Mouse (Mus musculus) Patski (cell line): ENCODE results near the gene Eng. TPM values are rescaled to one million over a fixed set of nuclear protein-coding genes. Genes with fewer than 3 reads are reported as not detected.

Experiments
- ATAC-seq: fragments of 100-300 bp; one replicate; pipeline ENCODE4 v1.8.0; 2021
- CTCF ChIA-PET: fragments of 350-600 bp; sonication (Branson Sonifier 250); formaldehyde crosslinking; loops from one replicate; lab custom pipeline; 2022; ENCODE audit warnings: inconsistent platforms; lab: Charles Lee
- POLR2A ChIA-PET: fragments of 350-600 bp; sonication (Branson Sonifier 250); formaldehyde crosslinking; loops from one replicate; lab custom pipeline; 2022; ENCODE audit warnings: antibody characterized with exemption, inconsistent platforms; lab: Charles Lee
- DNase-seq: peaks from one replicate; pipeline ENCODE4 v3.0.0-alpha.2; 2011; ENCODE audit warnings: low read depth, low spot score
- H3K27me3 ChIP-seq: fragments of 371-371 bp; one replicate; pipeline ENCODE4 v1.5.1; 2021
- CTCF ChIP-seq: fragments of 100-300 bp; IDR thresholded peaks from one replicate; pipeline ENCODE4 v1.5.1; 2021
- in situ Hi-C: fragments of 300-500 bp; cut with MboI; formaldehyde crosslinking; loops from 3 replicates; pipeline ENCODE4 v1.11.1; 2018; ENCODE audit warnings: low pct_unique_long_range_greater_than_20kb, mixed read lengths
- polyA plus RNA-seq: library from polyadenylated mRNA; unstranded; gene quantifications from one replicate; pipeline ENCODE4 v1.2.3, GENCODE M21; 2021

Eng gene
- polyA plus RNA-seq, 1 experiment from 2014 or later = 1.5 TPM

GRCm38 (mm10) chr2:32661509-32662107, 15.2 kb downstream of the Eng start:
- ChIA-PET CTCF (interaction anchor here (0.9 kb wide), 1 partner anchor 27 kb away, joined by 3 read pairs; no protein-coding TSS in a partner anchor), POLR2A (no interaction called here)
- TF ChIP-seq CTCF = no peak
- DNase-seq (peak; percentile 25), ATAC-seq (no peak)
- no peaks in the 10 kb centered on the region for H3K27me3 ChIP-seq
- in situ Hi-C loops = no loop called here

GRCm38 (mm10) chr2:32662291-32662690, 15.9 kb downstream of the Eng start:
- in situ Hi-C loops = no loop called here
- ATAC-seq = no peak

GRCm38 (mm10) chr2:32665345-32665744, 18.9 kb downstream of the Eng start:
- no peak for ATAC-seq
- no peak for DNase-seq
- POLR2A ChIA-PET = no interaction called here
- H3K27me3 ChIP-seq = no peaks in the 10 kb centered on the region
- CTCF ChIA-PET = no interaction called here
- in situ Hi-C loops = no loop called here
- no peak for TF ChIP-seq CTCF

More at GRCm38 (mm10) chr2:32662291-32662690, 15.9 kb downstream of the Eng start:
- POLR2A ChIA-PET = no interaction called here
- TF ChIP-seq CTCF = no peak
- CTCF ChIA-PET = no interaction called here
- DNase-seq = no peak
- H3K27me3 ChIP-seq = no peaks in the 10 kb centered on the region

- DNase-seq (no peak), ATAC-seq (no peak)
- POLR2A ChIA-PET = no interaction called here
- in situ Hi-C loops = no loop called here
- TF ChIP-seq CTCF = no peak
- no peaks in the 10 kb centered on the region for H3K27me3 ChIP-seq
- CTCF ChIA-PET = no interaction called here
These were observed 19.5 kb downstream of the Eng start for GRCm38 (mm10) chr2:32665853-32666252.

GRCm38 (mm10) chr2:32667775-32668174, 21.4 kb downstream of the Eng start:
- H3K27me3 ChIP-seq = no peaks in the 10 kb centered on the region
- no peak for DNase-seq
- no peak for TF ChIP-seq CTCF
- ATAC-seq = no peak
- CTCF ChIA-PET = interaction anchor here (0.8 kb wide), 1 partner anchor 14 kb away, joined by 3 read pairs; no protein-coding TSS in a partner anchor
- POLR2A ChIA-PET = interaction anchor here (1.2 kb wide), 1 partner anchor 12 kb away, joined by 5 read pairs; no protein-coding TSS in a partner anchor
- in situ Hi-C loops = no loop called here

- ChIA-PET CTCF (interaction anchor here (0.8 kb wide), 1 partner anchor 14 kb away, joined by 3 read pairs; no protein-coding TSS in a partner anchor), POLR2A (interaction anchor here (1.2 kb wide), 1 partner anchor 12 kb away, joined by 5 read pairs; no protein-coding TSS in a partner anchor)
- in situ Hi-C loops = no loop called here
- DNase-seq = no peak
- no peaks in the 10 kb centered on the region for H3K27me3 ChIP-seq
- no peak for TF ChIP-seq CTCF
- ATAC-seq = no peak
These were observed 21.8 kb downstream of the Eng start for GRCm38 (mm10) chr2:32668176-32668575.

- no peaks in the 10 kb centered on the region for H3K27me3 ChIP-seq
- CTCF ChIA-PET = interaction anchor here (1.3 kb wide), 1 partner anchor 10 kb away, joined by 4 read pairs; no protein-coding TSS in a partner anchor
- POLR2A ChIA-PET = no interaction called here
- in situ Hi-C loops = no loop called here
- DNase-seq (no peak), ATAC-seq (no peak)
- TF ChIP-seq CTCF = no peak
These were observed 23.5 kb downstream of the Eng start for GRCm38 (mm10) chr2:32669876-32670275.

- DNase-seq (no peak), ATAC-seq (no peak)
- in situ Hi-C loops = no loop called here
These were observed 24.8 kb downstream of the Eng start for GRCm38 (mm10) chr2:32671147-32671546.

DNA sequence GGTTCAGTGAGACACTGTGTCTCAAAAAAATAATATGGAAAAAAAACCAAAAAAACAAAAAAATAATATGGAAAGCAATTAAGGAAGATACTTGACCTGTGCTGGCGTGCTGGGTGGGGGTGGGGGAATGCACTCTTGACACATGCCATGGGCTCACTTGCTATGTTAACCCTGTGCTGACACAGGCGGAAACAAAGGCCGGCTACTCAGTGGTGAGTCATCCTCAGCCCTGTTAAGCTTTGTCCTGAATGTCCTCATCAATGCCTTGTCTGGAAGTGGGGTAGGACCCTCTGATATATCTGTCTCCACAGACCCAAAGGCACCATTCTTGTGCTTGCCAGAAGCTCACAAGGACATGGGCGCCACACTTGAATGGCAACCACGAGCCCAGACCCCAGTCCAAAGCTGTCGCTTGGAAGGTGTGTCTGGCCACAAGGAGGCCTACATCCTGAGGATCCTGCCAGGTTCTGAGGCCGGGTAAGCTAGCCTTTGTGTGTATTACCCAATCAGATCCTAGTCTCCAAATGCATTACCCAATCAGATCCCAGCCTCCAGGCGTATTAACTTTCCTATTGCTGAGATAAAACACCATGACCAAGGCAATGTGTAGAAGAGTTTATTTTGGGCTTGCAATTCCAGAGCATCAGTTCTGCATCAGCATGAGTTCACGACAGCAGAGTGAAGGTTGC, 25.7 kb downstream of the Eng start:
- no peak for ATAC-seq
- POLR2A ChIA-PET = interaction anchor here (0.6 kb wide), 1 partner anchor 60 kb away, joined by 3 read pairs; no protein-coding TSS in a partner anchor
- CTCF ChIA-PET = interaction anchor here (1.0 to 1.2 kb wide), 2 partner anchors 17 to 40 kb away, joined by 3 to 4 read pairs; no protein-coding TSS in a partner anchor
- DNase-seq = no peak
- no peak for TF ChIP-seq CTCF
- H3K27me3 ChIP-seq = no peaks in the 10 kb centered on the region
- in situ Hi-C loops = no loop called here

More at GRCm38 (mm10) chr2:32671147-32671546, 24.8 kb downstream of the Eng start:
- no peak for TF ChIP-seq CTCF
- CTCF ChIA-PET = interaction anchor here (1.0 to 1.3 kb wide), 3 partner anchors 9 to 39 kb away, joined by 3 to 4 read pairs (median 4); no protein-coding TSS in a partner anchor
- no peaks in the 10 kb centered on the region for H3K27me3 ChIP-seq
- POLR2A ChIA-PET = interaction anchor here (0.6 kb wide), 1 partner anchor 61 kb away, joined by 3 read pairs; no protein-coding TSS in a partner anchor

GRCm38 (mm10) chr2:32673176-32673917, 27.0 kb downstream of the Eng start:
- DNase-seq (no peak), ATAC-seq (peak; percentile 8)
- TF ChIP-seq CTCF = no peak
- CTCF ChIA-PET = interaction anchor here (1.6 kb wide), 1 partner anchor 16 kb away, joined by 6 read pairs; no protein-coding TSS in a partner anchor
- in situ Hi-C loops = no loop called here
- H3K27me3 ChIP-seq = no peaks in the 10 kb centered on the region
- POLR2A ChIA-PET = no interaction called here
